In genomic region chr8:92674244-92675128, GRCm38 (mm10) we compare ENCODE assay signal across 9 mouse cellular contexts. TPM values are rescaled to one million over a fixed set of nuclear protein-coding genes. Genes with fewer than 3 reads are reported as not detected.
DNase-seq lines count a peak whose midpoint lies in the region; ATAC-seq and TF ChIP-seq lines count a peak whose summit lies in the region.
"Had no signal": no experiment of that assay in that cellular context is flagged by ENCODE, and none has a peak within 500 bp of the region (broad histone marks: within the 10 kb centered on the region; RNA-seq: fewer than 3 reads in every experiment).

Irx6 (plus strand) TSS chr8:92674288.

- TF ChIP-seq CTCF in midbrain, postnatal 0 days (IDR thresholded peaks at IDR 0.05) = no peak

- H3K9ac ChIP-seq in kidney, embryonic 14.5 days (ENCODE audit: low read depth, low read length) = peak within 1 kb of the TSS; percentile 37; the same call in 1 of the 2 replicates
- peak within 1 kb of the TSS; percentile 67 for H3K9ac ChIP-seq in hindbrain, embryonic 13.5 days
- H3K9ac ChIP-seq in midbrain, postnatal 0 days (replicated peaks; ENCODE audit: low read length, poor library complexity, severe bottlenecking) = peak within 1 kb of the TSS; percentile 46

- peak within 1 kb of the TSS; percentile 78 for H3K4me2 ChIP-seq in kidney, embryonic 14.5 days (replicated peaks; ENCODE audit: low read depth, low read length)
- H3K4me2 ChIP-seq in hindbrain, embryonic 13.5 days = peak within 1 kb of the TSS; percentile 87
- peak within 1 kb of the TSS; percentile 84 for H3K4me2 ChIP-seq in midbrain, postnatal 0 days (ENCODE audit: low read depth, low read length, poor library complexity, severe bottlenecking)

- H3K4me1 ChIP-seq in kidney, embryonic 14.5 days (ENCODE audit: control insufficient read depth, insufficient read depth, low read length) = peaks cover 19% of the 10 kb centered on the region
- H3K4me1 ChIP-seq in hindbrain, embryonic 13.5 days (replicated peaks) = peaks cover 46% of the 10 kb centered on the region
- H3K4me1 ChIP-seq in midbrain, postnatal 0 days (ENCODE audit: insufficient read depth, low read length) = peaks cover 9% of the 10 kb centered on the region; the same call in 1 of the 2 replicates

- H3K27ac ChIP-seq in kidney, embryonic 14.5 days (ENCODE audit: low read depth, low read length) = no peak within 1 kb of the TSS
- no peak within 1 kb of the TSS for H3K27ac ChIP-seq in hindbrain, embryonic 13.5 days
- H3K27ac ChIP-seq in midbrain, postnatal 0 days (ENCODE audit: low read depth, low read length) = no peak within 1 kb of the TSS

- no peaks in the 10 kb centered on the region for H3K36me3 ChIP-seq in kidney, embryonic 14.5 days (ENCODE audit: control insufficient read depth, insufficient read depth, low read length)
- no peaks in the 10 kb centered on the region for H3K36me3 ChIP-seq in hindbrain, embryonic 13.5 days
- H3K36me3 ChIP-seq in midbrain, postnatal 0 days (ENCODE audit: insufficient read depth, low read length) = no peaks in the 10 kb centered on the region
- H3K36me3 ChIP-seq: G1E had no signal

- H3K9me3 ChIP-seq in kidney, embryonic 14.5 days (ENCODE audit: control insufficient read depth, low read length) = no peaks in the 10 kb centered on the region
- no peaks in the 10 kb centered on the region for H3K9me3 ChIP-seq in hindbrain, embryonic 13.5 days
- no peaks in the 10 kb centered on the region for H3K9me3 ChIP-seq in midbrain, postnatal 0 days (ENCODE audit: low read length)

- WGBS in kidney, embryonic 14.5 days = under 1% methylated on average over 55 of the region's 62 CpGs
- WGBS in hindbrain, embryonic 13.5 days = 1% methylated on average over 58 of the region's 62 CpGs
- WGBS in midbrain, postnatal 0 days = 2% methylated on average over 62 of the region's 62 CpGs

- no peak for DNase-seq in kidney, postnatal 36 days
- DNase-seq in embryo, embryonic 9.5 days (ENCODE audit: extremely low spot score) = peak; percentile 34
- DNase-seq in midbrain, postnatal 0 days (ENCODE audit: low spot score) = no peak
- no peak for DNase-seq in yolk sac, embryonic 10.5 days (ENCODE audit: low spot score)
- no peak for DNase-seq in thymus, postnatal 10 days (ENCODE audit: low spot score in 2 of 2)
- DNase-seq in left cerebral cortex, adult 9 months (ENCODE audit: low spot score in 2 of 2) = no peak

- peak within 1 kb of the TSS; percentile 47 for H3K4me3 ChIP-seq in kidney, embryonic 14.5 days (ENCODE audit: low read length)
- peak within 1 kb of the TSS; percentile 48 for H3K4me3 ChIP-seq in hindbrain, embryonic 13.5 days
- H3K4me3 ChIP-seq in midbrain, postnatal 0 days (ENCODE audit: low read depth, low read length) = peak within 1 kb of the TSS; percentile 42

- peaks cover 76% of the 10 kb centered on the region for H3K27me3 ChIP-seq in kidney, embryonic 14.5 days (ENCODE audit: control insufficient read depth, insufficient read depth, low read length)
- H3K27me3 ChIP-seq in hindbrain, embryonic 13.5 days = peaks cover 97% of the 10 kb centered on the region
- peaks cover 44% of the 10 kb centered on the region for H3K27me3 ChIP-seq in midbrain, postnatal 0 days (ENCODE audit: insufficient read depth, low read length)

- ATAC-seq in kidney, embryonic 14.5 days (ENCODE audit: low FRiP score, low TSS enrichment) = no peak
- ATAC-seq in hindbrain, embryonic 13.5 days (ENCODE audit: low FRiP score) = no peak
- no peak for ATAC-seq in midbrain, postnatal 0 days (ENCODE audit: low FRiP score)

RNA-seq across cellular contexts. Expression of gene Irx6, which starts in this region (rescaled TPM):
- polyA plus RNA-seq in kidney, embryonic 14.5 days (2014; fragmentation: Nextera tagmentation; extraction: Ambion mirVana) = not detected in 2 replicates
- 0.77 and 2.2 TPM in 2 replicates for polyA plus RNA-seq in hindbrain, embryonic 13.5 days (2015; fragmentation: Nextera tagmentation; extraction: Ambion mirVana)
- 4.4 and 6.6 TPM in 2 replicates for total RNA-seq in midbrain, postnatal 0 days (2014; rRNA removed)
- polyA plus RNA-seq in midbrain, postnatal 0 days (2015; fragmentation: Nextera tagmentation; extraction: Ambion mirVana) = 4.0 and 5.4 TPM in 2 replicates
- polyA plus RNA-seq: G1E had no signal
